Mouse (Mus musculus) frontal cortex, adult 2 months (tissue): Measurements from ENCODE around the gene Trp53bp2. TPM values are rescaled to one million over a fixed set of nuclear protein-coding genes. Genes with fewer than 3 reads are reported as not detected.

Source experiments
- DNase-seq, 2 experiments: peaks; one replicate each; pipeline ENCODE4 v3.0.0; 2022; ENCODE audit warnings: low spot score in 1 of 2; ENCODE audit errors: extremely low spot score in 1 of 2
- polyA plus RNA-seq: library from polyadenylated mRNA; depleted of rRNA; stranded (reverse); fragments of >200 nt; gene quantifications from 2 replicates; pipeline ENCODE4 v1.2.3, GENCODE M21; 2012

Trp53bp2 gene
- polyA plus RNA-seq, 1 experiment, result 22.2 TPM

DNA sequence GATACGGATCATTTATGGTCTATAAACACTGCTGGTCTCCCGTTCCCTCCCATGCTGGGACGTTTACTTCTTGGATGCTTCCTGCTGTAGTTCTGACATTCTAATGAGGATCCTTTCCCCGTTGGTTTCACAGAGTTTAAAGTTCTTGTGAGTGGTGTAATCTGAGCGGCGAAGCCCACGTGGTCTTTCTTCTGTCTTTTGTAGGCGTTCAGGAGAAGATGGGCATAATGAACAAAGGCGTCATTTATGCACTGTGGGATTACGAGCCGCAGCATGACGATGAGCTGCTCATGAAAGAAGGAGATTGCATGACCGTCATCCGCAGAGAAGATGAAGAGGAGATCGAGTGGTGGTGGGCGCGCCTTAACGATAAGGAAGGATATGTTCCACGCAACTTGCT, 49.6 kb downstream of the Trp53bp2 start:
- DNase-seq, result no peak

DNA sequence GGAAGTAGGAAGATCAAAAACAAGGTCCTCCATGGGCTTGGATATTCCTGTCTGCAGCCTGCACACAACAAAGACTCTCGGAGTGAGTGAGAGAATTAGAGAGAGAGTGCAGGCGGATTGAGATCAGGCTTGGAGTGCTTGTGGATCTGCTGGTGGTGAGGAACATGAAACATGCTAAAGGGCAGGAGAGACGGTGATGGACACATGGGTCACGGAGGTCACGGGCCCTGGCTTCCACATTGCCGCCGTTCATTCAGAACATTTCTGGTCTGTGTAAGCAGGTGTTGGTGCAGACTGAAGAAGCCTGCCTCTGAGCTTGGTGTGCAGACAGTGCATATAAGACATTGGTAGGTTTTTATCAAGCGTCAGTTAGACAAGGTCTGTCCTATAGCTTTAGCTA, 50.5 kb downstream of the Trp53bp2 start:
- no peak for DNase-seq

DNA sequence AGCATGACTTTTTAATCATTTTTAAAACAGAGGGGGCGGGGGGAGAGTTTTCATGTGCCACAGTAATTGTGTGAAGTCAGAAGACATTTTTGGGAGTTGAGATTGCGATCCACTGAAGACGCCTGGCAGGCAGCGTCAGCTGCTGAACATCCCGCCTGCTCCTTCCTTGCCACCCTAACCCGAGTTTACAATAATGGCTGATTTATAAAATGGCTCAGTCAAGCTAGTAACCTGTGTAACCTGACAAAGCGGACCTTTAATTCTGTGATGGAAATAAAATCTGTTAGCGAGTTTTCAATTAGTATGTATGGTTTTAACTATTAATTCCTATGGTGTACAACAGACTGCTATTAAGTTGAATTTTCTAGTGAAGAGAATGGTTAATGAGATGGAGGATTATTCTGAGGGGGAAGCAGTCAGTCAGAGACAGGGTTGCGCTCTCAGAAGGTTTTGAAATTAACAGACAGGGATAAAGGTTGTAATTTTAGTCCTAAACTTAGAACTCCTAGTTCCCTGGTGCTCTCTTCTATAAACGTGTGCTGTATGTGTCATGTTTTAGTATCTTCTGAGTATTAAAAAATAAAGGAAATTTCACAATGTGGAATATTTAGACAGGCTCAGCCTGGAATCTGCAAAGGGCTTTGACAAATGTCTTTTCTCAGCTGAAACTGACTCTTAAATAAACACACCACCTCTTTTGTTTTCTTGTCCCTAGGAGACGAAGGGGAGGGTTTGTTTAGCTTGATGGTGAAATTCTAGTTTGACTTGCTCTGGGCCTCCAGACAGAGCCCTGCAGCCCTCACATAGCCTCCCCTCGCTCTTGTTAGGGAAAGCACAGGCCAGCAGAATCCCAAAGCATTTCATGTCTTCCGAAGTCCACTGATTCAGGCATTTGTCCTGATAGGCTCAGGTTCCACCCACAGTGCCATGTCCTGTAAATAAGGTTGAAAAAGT, 51.6 kb downstream of the Trp53bp2 start:
- no peak for DNase-seq

DNA sequence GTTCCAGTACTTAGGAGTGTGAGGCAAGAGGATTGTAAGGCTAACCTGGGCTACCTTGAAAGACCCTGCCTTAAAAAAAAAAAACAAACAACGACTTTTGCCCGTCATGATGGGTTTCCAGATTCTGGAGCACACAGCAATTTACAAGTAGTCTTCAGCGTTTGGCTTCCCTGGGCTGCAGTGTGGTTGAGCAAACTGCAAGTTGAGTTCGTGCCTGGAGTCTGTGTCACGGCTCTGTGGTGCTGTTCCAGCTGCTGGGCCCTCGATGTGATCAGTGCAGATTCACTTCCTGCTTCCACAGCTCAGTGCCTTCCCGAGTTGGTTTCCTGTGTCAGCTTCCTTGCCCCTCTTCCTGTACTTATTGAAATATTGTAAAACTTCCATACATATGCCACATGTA, 52.3 kb downstream of the Trp53bp2 start:
- DNase-seq, result no peak

DNA sequence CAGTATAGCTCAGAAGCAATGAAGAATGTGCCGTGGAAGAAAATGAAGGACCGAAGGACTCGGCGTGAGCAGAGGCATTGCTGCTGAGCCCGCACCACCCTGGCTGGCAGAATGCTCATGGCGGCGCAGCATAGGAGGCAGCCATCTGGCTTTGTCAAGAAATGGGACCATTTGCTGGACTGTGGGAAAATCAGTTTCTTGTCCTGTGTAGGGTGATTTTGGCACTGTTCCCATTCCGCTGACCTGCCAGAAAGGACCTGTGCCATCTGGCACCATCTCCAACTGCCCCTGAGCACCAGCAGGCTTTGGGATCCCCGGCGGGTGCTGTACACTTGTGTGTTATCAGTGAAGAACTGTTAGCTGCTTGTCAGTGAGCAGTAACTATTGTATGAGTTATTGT, 52.8 kb downstream of the Trp53bp2 start:
- DNase-seq, result no peak

DNA sequence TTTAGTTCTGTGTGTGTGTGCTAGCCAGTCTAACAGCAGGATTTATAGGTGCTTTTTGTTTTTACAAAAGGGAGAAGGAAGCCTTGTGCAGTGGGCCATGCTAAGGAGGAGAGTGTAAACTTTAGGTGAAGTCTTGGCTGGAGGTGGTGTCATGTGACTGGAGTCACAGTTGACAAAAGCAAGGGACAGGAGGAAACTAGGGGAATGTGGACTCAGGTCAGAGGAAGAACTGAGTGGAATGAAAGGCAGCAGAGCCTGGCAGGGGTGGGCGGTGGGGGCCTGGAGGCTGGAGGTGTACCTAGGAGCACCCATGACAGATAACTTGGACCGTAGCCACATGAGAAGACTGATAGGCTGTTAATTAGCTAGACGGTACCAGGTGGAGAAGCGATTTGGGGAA, 56.3 kb downstream of the Trp53bp2 start:
- no peak for DNase-seq

DNA sequence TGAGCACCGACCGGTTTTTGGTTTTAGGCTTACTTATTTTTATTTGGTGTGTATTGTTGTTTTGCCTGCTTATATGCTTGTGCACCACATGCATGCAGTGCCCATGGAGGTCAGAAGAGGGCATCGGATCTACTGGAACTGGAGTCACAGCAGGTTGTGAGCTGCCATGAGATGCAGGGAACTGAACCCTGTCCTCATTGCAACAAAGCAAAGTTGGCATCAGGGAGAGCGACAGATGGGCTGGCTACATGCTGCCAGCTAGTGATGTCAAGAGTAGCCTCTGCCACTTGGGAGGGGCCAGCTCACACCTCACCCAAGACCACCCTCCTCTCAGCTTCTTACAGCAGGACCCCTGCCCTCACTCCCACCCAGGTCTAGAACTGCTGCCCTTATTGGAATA, 57.0 kb downstream of the Trp53bp2 start:
- DNase-seq, result no peak

DNA sequence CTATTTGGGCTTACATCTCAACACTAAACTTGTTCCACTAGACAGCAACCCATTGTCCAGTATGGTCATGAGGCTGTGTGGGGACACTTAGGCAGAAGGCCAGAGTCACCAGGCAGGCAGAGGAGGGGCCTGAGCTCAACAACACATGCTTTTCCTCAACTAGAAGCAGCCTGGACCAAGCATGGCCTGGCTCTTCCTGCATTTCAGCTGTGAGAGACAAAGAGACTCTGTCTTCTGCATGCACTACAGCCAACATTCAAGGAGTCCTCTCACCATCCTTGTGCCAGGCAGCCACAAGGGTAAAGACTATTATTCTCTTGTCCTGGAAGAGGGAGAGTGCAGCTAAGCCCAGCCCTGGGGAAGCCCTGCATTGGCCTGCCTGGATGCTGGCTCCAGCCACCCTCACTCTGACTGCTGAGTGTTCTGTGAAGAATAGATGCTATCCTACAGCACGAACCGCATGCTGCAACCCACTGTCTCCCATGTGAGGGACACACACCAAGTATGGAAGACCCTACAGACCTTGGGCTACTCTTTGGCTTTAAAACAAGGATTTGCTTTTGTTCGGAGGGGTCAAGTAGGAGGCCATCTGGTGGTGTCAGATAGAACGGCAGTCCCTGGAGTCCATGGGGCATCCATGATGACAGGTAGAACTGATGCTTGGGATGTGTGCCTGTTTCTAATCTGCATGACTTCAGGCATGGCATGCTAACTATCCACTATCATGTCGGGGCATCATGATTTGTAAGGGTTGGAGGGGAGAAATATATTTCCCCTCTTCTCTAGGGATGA, 66.2 kb downstream of the Trp53bp2 start:
- DNase-seq, result peak; percentile 32 to 47

DNA sequence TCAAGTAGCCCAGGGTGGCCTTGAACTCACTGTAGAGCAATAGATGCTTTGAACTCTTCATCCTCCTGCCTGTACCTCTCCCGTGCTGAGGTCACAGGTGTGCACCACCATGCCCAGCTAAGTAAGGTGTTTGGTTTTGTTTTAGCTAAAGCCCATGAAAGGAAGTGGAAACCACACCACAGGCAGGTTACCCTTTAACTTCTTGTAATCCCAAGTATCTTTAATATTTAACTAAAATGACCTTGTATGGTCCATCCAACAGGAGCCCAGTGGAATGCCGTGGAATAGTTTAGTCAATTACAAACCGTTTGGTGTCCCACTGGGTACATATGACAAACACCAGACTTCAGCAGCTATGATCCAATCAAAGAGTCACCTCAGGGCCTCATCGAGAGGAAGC, 70.0 kb downstream of the Trp53bp2 start:
- no peak for DNase-seq

DNA sequence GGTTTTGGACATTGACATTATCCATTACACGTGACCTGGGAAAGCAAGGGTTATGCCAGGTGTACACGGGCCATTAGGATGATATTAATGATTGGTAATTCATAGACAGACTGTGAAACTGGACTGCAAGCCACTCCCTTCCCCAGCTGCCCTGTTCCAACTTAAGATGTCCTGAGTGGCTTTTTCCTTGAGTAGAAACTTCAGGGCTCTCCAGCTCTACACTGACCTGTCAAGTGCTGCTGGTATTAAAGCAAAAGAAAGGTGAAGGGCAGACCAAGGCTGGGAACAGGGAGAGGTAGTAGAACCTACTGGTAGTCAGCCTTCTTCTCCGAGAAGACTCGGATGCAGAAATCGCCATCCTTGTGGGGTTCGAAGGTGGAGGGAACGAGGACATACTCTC, 72.2 kb downstream of the Trp53bp2 start:
- no peak for DNase-seq

DNA sequence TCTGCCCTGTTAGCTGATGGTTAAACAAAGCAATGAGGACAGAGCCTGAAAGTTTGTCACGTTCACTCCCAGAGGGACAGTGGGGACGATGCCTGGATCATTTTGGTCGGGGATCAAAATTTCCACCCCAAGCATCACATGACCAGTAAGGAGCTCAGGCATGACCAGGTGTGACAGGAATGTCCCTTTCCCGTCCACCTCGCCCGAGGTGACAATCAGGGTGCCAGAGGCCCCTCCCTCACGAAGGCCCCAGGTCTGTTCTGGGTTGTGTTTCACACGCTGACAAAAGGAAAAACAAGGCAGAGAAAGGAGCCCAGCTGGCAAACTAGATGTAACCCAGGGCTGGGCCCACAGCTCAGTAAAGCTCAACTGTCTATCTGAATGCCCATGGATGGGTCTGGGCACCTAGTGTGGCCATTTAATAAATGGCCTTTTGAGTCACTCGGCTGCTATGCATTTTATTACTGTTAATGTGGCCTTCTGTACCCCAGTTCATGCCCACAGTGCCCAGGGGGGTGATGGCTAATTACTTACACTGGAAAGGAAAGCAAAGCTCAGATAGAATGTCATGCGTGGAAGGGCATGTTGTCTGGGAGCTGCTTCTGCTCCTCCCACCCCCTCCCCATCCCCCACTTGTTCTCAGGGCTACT, 72.8 kb downstream of the Trp53bp2 start:
- no peak for DNase-seq

DNA sequence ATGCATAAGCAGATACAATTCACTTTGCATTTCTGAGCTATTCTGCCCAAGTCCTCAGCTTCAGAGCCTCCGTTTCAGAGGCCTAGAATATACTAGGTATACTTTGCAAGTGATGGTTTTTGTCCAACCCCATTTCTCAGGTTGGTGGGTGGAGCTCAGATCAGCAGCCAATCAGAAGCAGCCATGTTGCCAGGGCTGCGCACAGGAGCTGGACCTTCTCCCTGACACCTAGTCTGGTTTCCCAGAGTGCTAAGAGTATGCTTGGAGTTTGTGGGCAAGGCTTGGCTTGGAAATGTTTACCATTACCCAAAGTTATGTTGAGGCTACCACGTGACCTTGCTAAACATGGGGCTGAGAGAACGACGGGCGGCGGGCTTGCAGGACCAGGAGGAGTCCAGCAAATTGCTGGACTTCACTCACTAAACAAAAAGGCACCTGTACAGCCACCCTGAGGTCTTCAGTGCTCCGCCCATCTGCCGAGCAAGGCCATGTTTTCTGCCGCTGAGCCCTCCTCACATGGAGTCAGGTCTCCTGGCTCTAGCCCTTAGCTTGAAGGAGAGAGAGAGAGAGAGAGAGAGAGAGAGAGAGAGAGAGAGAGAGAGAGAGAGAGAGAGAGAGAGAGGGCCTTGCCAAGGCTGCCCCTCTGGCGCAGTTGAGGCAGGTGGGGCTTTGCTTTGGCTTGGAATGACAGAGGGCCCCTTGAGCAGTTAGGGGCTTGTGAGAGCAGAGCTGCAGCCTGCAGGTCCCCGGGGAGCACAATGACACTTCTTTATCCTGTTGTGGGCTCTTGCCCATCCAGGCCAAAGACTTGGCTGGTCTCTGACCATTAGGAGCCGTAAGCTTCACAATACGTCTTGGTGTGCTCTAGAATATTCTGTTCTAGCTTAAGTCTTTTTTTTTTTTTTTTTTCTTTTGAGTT, 74.3 kb downstream of the Trp53bp2 start:
- no peak for DNase-seq

DNA sequence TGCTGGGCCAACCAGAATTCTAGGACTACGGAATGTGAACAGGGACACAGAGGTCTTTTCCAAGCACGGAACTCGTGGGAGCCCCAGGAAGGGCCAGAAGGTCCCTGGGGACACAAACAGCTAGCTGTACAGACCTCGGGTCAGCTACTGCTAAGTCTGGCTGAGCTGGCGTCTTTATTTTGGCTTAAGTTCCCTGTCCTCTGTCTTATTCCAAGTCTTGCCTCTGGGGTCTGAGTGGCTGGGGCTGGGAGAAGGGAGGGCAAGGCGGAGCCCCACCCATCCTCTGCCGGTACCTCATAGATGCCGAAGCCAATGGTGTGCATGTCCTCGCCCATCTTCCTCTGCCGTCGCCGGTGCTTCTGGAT, 74.9 kb downstream of the Trp53bp2 start:
- peak; percentile 31 to 40 for DNase-seq

DNA sequence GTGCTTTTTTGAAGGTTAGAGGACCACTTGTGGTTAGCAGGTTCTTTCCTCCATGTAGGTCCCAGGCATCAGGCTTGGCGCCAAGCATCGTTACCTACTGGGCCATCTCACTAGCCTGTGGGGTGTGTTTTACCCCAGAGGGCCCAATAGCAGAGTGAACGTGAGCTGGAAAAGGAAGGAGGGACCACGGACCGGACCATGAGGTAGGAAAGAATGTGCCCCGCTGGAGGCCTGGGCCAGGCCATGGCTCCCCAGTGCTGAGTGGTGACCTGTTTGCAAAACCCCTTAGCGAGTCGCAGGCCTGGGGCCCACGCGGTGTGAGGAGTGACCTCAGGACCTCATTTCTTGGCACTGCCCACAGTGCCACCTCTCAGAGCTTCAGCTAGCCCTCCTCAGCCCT, 79.5 kb downstream of the Trp53bp2 start:
- no peak for DNase-seq

DNA sequence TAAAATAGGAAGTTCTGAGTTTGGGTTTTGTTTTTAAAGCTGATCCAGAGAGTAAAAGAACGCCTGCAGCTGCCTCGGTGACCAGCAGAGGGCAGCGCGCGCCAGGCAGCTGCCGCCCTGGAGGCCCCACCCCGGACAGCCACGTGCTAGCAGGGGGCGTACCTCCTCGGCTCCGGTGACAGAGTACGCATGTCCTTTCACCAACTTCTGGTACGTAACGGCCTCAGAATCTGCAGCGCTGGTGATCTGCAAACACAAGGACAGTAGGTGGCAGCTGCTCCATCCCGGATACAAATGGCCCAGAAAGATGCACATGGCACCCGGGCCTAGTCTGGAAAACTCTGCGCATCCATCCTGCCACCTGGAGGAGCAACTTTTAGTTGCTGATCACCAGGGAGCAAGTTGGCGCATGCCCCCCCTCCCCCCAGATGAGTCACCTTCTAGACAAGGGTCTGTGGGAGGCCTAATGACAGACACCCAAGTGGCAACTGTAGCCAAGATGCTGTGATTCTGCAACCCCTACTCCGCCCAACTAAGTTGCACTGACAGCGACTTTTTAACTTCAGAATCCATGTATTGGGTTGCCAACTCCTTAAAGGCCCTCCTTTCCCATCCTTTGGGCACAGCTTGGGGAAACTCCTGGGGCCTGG, 81.0 kb downstream of the Trp53bp2 start:
- DNase-seq, result peak; percentile 92 to 96

DNA sequence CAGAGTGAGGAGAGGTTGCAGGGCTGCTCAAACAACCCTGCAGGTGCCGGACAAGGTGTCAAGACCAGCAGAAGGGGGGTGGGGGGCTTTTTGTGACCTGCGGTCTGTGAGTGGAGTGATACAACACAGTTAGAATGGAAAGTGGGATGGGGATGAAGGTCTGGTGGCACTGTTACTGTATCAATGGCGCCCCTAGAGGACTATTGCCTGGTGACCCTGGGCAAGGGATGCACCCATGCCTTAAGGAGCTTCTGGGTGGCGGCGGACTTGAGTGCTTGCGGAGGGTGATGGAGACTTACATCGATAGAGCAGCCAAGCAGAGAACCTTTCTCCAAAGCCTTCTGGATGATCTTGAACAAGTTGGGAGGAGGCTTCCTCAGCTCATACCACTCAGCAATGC, 81.6 kb downstream of the Trp53bp2 start:
- no peak for DNase-seq

DNA sequence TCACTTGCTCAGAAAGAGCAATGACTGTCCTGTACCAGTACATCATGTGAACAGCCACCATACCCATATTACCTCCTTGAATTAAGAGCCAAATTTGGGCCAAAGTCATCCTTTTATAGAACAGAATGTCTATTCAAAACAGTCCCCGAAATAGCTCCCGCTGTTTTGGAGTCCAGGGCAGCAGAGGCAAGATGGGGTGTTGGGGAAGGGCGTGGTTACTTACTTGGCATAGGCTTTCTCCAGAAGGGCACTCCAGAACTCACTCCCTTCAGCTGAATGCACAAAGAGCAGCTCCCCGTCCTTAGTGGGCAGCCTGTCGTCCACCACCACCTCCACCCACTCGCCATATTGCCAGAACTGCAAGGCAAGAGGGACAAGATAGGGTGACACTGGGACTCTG, 82.9 kb downstream of the Trp53bp2 start:
- DNase-seq, result peak in 1 of 2 experiments; percentile 16

DNA sequence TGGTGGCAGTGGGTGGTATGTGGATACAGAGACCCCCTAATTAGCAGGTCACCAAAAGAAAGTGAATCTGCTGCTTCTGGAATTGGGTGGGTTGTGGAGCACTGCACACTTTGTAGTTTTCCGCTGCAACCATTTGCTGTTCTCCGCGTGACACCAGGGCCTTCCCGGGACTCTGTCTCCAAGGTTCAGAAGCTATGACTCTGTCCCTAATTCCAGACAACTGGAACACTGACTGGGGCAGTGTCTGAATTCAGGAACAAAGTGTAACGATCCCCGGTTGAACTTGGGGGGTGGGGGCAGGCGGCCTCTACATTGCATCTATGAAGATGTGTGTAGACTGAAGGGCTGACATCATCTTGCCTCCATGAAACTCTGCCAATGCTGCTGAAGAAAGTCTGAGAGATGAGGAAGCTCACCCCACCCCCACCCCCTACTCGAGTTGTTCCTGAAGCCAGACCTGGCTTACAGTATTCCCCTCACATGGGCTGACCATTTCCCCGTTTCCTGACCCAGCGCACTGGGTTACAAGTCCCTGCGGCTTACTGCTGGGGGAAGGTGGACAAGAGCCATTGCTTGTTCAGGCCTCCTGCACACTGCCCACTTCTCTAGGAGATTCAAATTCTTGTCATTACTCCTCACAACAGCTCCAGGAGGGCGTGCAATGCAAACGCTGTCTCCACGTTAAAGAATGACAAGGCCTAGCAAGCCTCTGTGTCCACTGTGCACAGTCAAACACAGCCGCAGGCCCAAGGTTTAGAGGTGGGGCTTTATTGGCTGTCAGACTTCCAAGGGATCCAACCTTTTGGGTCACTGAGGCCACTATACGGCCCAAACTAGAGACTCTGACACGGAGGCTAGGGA, 85.5 kb downstream of the Trp53bp2 start:
- DNase-seq, result no peak

DNA sequence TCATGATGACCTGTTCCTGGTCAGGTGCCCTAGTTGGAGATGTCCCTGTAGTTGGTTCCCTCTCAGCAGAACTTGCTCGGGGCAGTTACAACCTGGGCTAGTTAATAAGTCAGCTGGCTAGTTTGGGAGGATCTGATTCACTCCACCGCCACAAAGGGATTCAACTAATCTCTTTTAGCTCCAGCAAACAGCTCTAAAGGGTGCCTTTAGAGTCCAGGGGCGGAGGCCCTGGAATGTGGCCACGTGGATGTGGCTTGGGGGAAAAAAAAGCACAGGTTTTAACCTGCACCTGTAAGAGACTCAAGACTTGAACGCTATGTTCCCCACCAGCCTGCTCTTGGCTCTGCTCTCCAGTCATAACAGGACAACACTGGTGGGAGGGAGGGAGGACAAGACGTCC, 87.7 kb downstream of the Trp53bp2 start:
- DNase-seq, result no peak
